Mouse (Mus musculus): ENCODE measurements at regions not wholly inside any gene's neighbourhood (a gene's known extent, or its start where the extent isn't known, plus 50 kb on each side); places are given as distances from the start of the nearest gene placed in this dataset.

- H3K9ac ChIP-seq (ENCODE audit: insufficient read depth, low read depth) = no peak overlapping the region
- no peaks in the 10 kb centered on the region for H3K36me3 ChIP-seq (replicated peaks in 1 of 2; ENCODE audit: control insufficient read depth in 1 of 2, insufficient read depth in 1 of 2, low read length in 1 of 2)
- no peaks in the 10 kb centered on the region for H3K9me3 ChIP-seq (replicated peaks; ENCODE audit: low read length)
- peak; percentile 27 for DNase-seq (ENCODE audit: extremely low read depth)
- H3K4me3 ChIP-seq (replicated peaks in 1 of 3; ENCODE audit: low read depth in 2 of 3, low read length in 2 of 3, poor library complexity in 1 of 3) = no peak overlapping the region
- dilution Hi-C loops (cut with MboI; ENCODE audit: extremely low pct_ligation_motif_present, extremely low pct_unique_long_range_greater_than_20kb, low sequenced_read_pairs) (no loop called here), in situ Hi-C loops (cut with MboI; ENCODE audit: low pct_ligation_motif_present, low pct_unique_long_range_greater_than_20kb, low sequenced_read_pairs) (no loop called here)
- TF ChIP-seq CHD2 (IDR thresholded peaks at IDR 0.05; ENCODE audit: low read length) (no peak), SMC3 (IDR thresholded peaks at IDR 0.05; ENCODE audit: low read depth, low read length) (peak; percentile 26; the same call in 1 of the 2 replicates), CTCF (conservative IDR thresholded peaks at IDR 0.05 in 1 of 2, IDR thresholded peaks at IDR 0.05 in 1 of 2; ENCODE audit: low read depth in 2 of 2, low read length in 2 of 2) (peak; percentile 26 to 60; a peak in 3 of 4 replicates), RAD21 (IDR thresholded peaks at IDR 0.05; ENCODE audit: low read depth, low read length) (peak; percentile 20)
- no peaks in the 10 kb centered on the region for H3K27me3 ChIP-seq (replicated peaks)
- H3K27ac ChIP-seq (ENCODE audit: insufficient read depth, low read depth) = no peak overlapping the region
- no peak overlapping the region for H3K4me2 ChIP-seq (ENCODE audit: insufficient read depth, low read depth, poor library complexity, severe bottlenecking)
- no peaks in the 10 kb centered on the region for H3K4me1 ChIP-seq (ENCODE audit: control insufficient read depth in 1 of 2, insufficient read depth in 2 of 2)
- H3K79me2 ChIP-seq (replicated peaks; ENCODE audit: control insufficient read depth, extremely low read depth, insufficient read depth, poor library complexity, severe bottlenecking) = no peaks in the 10 kb centered on the region
Measured at GRCm38 (mm10) chr12:68500794-68501193, 658.2 kb downstream of the Rps29 start.

GRCm38 (mm10) chr12:68463032-68463431 is 696.0 kb downstream of the Rps29 start:
- peaks cover 5% of the 10 kb centered on the region for H3K9me3 ChIP-seq (replicated peaks; ENCODE audit: low read length)
- no peak overlapping the region for H3K9ac ChIP-seq (ENCODE audit: insufficient read depth, low read depth)
- no peak overlapping the region for H3K27ac ChIP-seq (ENCODE audit: insufficient read depth, low read depth)
- dilution Hi-C loops (cut with MboI; ENCODE audit: extremely low pct_ligation_motif_present, extremely low pct_unique_long_range_greater_than_20kb, low sequenced_read_pairs) = no loop called here
- TF ChIP-seq JUND (conservative IDR thresholded peaks at IDR 0.05; ENCODE audit: low read depth, low read length) (no peak), USF2 (conservative IDR thresholded peaks at IDR 0.05; ENCODE audit: low read depth, low read length) (no peak), MAZ (IDR thresholded peaks at IDR 0.05; ENCODE audit: low read depth, low read length) (no peak), POLR2A (IDR thresholded peaks at IDR 0.05; ENCODE audit: low read depth, low read length) (no peak), EP300 (IDR thresholded peaks at IDR 0.05; ENCODE audit: low read length) (no peak), ZC3H11A (IDR thresholded peaks at IDR 0.05; ENCODE audit: low read depth, low read length) (no peak), JUN (IDR thresholded peaks at IDR 0.05; ENCODE audit: insufficient read depth, low read depth, low read length) (no peak), NRF1 (IDR thresholded peaks at IDR 0.05; ENCODE audit: low read depth, low read length) (no peak), SIN3A (IDR thresholded peaks at IDR 0.05; ENCODE audit: low read length) (no peak)
- H3K4me3 ChIP-seq (replicated peaks in 1 of 3; ENCODE audit: low read depth in 2 of 3, low read length in 2 of 3, poor library complexity in 1 of 3) = no peak overlapping the region
- no peaks in the 10 kb centered on the region for H3K4me1 ChIP-seq (ENCODE audit: control insufficient read depth in 1 of 2, insufficient read depth in 2 of 2)
- H3K79me2 ChIP-seq (replicated peaks; ENCODE audit: control insufficient read depth, extremely low read depth, insufficient read depth, poor library complexity, severe bottlenecking) = no peaks in the 10 kb centered on the region
- H3K36me3 ChIP-seq (replicated peaks in 1 of 2; ENCODE audit: control insufficient read depth in 1 of 2, insufficient read depth in 1 of 2, low read length in 1 of 2) = no peaks in the 10 kb centered on the region
- H3K4me2 ChIP-seq (ENCODE audit: insufficient read depth, low read depth, poor library complexity, severe bottlenecking) = no peak overlapping the region
- no peaks in the 10 kb centered on the region for H3K27me3 ChIP-seq (replicated peaks)
- DNase-seq (ENCODE audit: extremely low read depth) = no peak
- in situ Hi-C loops (cut with MboI; ENCODE audit: low pct_ligation_motif_present, low pct_unique_long_range_greater_than_20kb, low sequenced_read_pairs) = no loop called here

- Histone ChIP-seq H3K79me2 (replicated peaks; ENCODE audit: control insufficient read depth, extremely low read depth, insufficient read depth, poor library complexity, severe bottlenecking) (no peaks in the 10 kb centered on the region), H3K27me3 (replicated peaks) (no peaks in the 10 kb centered on the region), H3K4me3 (replicated peaks in 1 of 3; ENCODE audit: low read depth in 2 of 3, low read length in 2 of 3, poor library complexity in 1 of 3) (no peak overlapping the region), H3K4me1 (ENCODE audit: control insufficient read depth in 1 of 2, insufficient read depth in 2 of 2) (no peaks in the 10 kb centered on the region), H3K9ac (ENCODE audit: insufficient read depth, low read depth) (no peak overlapping the region), H3K9me3 (replicated peaks; ENCODE audit: low read length) (peaks cover 5% of the 10 kb centered on the region), H3K27ac (ENCODE audit: insufficient read depth, low read depth) (no peak overlapping the region), H3K36me3 (replicated peaks in 1 of 2; ENCODE audit: control insufficient read depth in 1 of 2, insufficient read depth in 1 of 2, low read length in 1 of 2) (no peaks in the 10 kb centered on the region), H3K4me2 (ENCODE audit: insufficient read depth, low read depth, poor library complexity, severe bottlenecking) (no peak overlapping the region)
- dilution Hi-C loops (cut with MboI; ENCODE audit: extremely low pct_ligation_motif_present, extremely low pct_unique_long_range_greater_than_20kb, low sequenced_read_pairs) (no loop called here), in situ Hi-C loops (cut with MboI; ENCODE audit: low pct_ligation_motif_present, low pct_unique_long_range_greater_than_20kb, low sequenced_read_pairs) (no loop called here)
- TF ChIP-seq MAFK (IDR thresholded peaks at IDR 0.05; ENCODE audit: insufficient replicate concordance, low read length) (no peak), SMC3 (IDR thresholded peaks at IDR 0.05; ENCODE audit: low read depth, low read length) (no peak), ZKSCAN1 (IDR thresholded peaks at IDR 0.05; ENCODE audit: borderline replicate concordance, low read depth, low read length) (no peak), NRF1 (IDR thresholded peaks at IDR 0.05; ENCODE audit: low read depth, low read length) (no peak), MAX (IDR thresholded peaks at IDR 0.05; ENCODE audit: low read length) (no peak), JUND (conservative IDR thresholded peaks at IDR 0.05; ENCODE audit: low read depth, low read length) (no peak), USF1 (IDR thresholded peaks at IDR 0.05; ENCODE audit: low read depth, low read length) (no peak), BHLHE40 (IDR thresholded peaks at IDR 0.05; ENCODE audit: low read depth, low read length) (no peak), PAX5 (IDR thresholded peaks at IDR 0.05; ENCODE audit: low read length) (no peak), TBP (conservative IDR thresholded peaks at IDR 0.05; ENCODE audit: low read depth, low read length) (no peak)
- DNase-seq (ENCODE audit: extremely low read depth) = no peak
Measured at GRCm38 (mm10) chr12:68458196-68458595, 700.8 kb downstream of the Rps29 start.
